Mouse (Mus musculus): ENCODE results near the gene Olfr1360.

Olfr1360 gene

GRCm38 (mm10) chr13:21663286-21663685, 13.9 kb downstream of the Olfr1360 start, which contains the start of gene Olfr1361:
Gene Olfr1361 (minus strand): TSS chr13:21663386.
- no peak for DNase-seq (ENCODE audit: low read depth, low spot score)

GRCm38 (mm10) chr13:21642418-21642817, 34.8 kb downstream of the Olfr1360 start, which contains the start of gene Olfr11:
Gene Olfr11 (minus strand): TSS chr13:21642518.
- DNase-seq (ENCODE audit: low read depth, low spot score): peak; percentile 2
